Mouse (Mus musculus): ENCODE measurements around the gene Slc31a2.

Gene Slc31a2

DNA sequence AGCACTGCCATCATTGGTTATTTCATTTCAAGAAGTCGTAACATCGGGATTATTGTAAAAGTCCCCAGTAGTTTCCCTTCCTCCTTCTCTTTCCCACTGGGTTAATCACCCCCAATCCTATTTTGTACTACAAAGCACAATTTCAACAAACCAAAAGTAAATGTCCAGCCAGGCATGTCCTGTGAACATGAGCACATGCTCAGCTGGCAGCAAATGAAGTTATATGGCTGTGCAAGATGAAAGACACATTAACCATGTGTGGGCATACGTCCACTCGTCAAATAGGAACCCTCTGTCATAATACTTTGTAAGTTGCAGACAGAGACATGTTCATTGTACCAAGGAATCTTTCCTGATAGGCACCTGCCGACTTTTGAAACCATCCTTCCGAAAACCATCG, 20.6 kb downstream of the Slc31a2 start:
- DNase-seq: no peak

DNA sequence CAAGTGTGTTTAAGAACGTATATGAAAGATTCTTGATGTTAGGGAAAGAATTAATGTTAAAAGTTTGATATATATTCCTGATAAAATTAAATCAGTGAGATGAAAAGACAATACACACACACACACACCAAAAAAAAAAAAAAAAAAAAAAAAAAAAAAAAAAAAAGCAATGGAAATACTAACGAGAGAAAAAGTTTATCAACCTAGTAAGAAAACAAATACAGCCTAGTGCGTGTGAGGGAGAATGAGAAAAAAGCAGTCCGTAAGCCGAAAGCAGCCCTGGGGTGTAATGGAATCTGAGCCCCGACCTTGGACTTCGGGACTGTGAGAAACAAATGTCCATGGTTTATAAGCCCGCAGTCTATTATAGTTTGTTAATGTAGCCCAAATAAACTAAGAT, 23.2 kb downstream of the Slc31a2 start:
- DNase-seq: no peak

DNA sequence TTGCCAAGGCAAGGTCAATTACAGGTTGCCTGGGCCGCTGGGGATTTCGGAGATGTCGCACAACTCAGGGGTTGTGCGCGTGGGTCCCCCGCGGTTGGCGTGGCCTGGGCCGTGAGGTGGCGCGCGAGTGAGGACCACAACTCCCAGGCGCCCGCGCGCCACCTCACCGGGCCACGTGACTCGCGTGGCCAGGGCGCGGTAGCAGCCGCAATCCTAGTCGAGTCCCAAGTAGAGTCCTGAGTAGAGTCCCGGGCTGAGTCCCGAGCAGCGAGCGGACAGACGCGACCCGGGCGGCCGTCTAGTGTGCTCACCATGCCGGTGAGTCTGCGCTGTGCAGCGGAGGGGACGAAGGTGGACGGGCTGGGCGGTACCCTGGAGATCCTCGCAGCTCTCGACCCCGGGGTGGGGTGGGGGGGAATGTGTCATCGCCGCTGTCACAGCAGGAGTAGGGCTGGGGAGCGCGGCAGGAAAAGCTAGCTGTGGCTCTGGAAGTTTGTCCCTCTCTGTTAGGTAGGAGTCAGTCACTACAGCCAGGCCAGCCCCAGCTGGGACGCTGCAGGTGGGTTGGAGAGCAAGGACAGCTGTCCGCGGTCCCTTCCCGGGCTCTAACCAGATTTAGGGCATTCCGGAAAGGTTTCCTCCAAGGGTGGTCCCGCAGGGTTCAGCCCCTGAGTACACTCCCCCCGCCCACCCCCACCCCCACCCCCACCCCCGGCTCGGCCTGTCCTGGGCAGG, 24.1 kb downstream of the Slc31a2 start:
- peak; percentile 88 for DNase-seq

DNA sequence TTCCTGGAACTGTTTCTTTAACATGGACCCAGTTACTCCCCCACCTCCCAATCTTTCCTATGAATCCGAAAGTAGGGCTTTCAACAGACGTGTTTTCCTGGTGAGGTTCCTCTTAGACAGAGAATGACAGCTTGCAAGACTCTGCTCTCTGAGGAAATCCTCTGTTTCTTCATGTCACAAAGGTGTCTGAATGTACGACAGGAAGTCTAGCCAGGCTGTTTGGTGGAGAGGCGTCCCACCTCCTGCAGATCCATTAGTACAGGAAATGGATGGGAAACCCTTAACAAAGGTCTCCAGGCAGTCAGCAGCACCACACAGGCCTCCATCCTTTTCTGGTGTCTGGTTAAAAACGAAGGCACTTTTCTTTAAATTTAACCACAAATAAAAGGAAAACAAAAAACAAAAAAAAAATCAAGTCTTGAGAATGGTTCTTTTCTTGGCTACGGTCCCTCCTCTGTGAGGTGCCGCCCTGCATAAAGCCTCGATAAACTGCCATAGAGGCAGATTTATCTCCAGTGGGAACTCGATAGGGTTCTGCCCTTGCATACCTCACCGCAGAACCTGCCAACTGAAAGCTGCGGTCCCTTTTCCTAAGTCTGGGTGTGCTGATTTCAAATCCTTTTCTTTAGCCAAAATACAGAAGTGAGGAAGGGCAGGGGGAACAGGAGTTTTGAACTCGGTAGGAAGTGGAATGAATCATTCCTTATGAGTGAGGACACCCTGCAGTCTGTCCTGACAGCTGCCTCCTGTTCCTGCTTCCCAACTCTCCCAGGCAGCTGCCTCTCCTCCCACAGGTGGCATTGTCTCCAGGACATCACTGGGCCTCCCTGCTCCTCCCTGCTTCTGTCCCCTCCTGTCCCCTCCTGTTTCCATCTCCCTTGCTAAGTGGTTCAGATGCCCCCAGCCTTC, 24.9 kb downstream of the Slc31a2 start:
- DNase-seq: peak; percentile 59

DNA sequence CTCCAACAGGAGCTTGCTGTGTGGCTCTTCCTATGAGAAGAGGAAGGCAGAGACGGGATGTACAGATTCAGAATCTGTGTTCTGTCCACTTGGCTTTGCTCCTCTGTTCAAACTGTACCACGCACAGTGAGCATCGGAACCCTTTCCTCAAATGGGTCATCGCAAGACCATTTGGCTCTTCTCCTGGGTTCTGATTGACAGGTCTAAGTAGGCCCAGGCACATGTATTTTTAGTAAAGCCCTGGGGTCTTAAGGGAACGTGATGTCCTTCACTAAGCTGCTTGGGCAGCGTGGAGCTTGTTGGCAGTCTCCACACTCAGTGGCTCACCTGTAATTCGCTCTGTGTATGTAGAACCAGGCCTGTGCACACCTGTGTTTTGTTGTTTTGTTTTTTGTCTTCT, 26.9 kb downstream of the Slc31a2 start:
- no peak for DNase-seq

DNA sequence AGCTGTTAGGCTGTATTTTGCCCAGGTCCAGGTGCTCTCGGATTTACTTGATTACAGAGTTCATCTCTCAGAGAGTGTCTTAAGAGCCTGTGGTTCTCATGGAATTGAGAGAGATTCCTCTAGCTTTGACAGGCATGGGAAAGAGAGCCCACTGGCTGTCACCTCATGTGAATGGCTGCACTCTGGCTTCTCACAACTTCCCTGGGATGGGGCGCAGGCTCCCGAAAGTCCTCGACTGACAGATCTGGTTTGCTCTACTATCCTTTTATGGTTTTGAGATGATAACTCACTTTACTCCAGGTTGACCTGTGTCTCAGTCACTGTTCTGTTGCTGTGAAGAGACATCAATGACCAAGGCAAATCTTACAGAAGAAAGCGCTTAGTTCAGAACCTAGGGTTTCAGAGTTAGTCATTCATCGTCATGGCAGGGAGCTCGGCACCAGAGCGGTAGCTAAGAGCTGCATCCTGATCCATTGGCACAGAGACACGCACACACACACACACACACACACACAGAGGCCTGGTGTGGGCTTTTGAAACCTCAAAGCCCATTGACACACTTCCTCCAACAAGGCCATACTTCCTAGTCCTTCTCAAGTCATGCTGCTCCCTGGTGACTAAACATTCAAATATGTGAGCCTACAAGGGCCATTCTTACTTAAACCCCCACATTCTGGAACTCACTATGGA, 28.6 kb downstream of the Slc31a2 start:
- DNase-seq: peak; percentile 36

DNA sequence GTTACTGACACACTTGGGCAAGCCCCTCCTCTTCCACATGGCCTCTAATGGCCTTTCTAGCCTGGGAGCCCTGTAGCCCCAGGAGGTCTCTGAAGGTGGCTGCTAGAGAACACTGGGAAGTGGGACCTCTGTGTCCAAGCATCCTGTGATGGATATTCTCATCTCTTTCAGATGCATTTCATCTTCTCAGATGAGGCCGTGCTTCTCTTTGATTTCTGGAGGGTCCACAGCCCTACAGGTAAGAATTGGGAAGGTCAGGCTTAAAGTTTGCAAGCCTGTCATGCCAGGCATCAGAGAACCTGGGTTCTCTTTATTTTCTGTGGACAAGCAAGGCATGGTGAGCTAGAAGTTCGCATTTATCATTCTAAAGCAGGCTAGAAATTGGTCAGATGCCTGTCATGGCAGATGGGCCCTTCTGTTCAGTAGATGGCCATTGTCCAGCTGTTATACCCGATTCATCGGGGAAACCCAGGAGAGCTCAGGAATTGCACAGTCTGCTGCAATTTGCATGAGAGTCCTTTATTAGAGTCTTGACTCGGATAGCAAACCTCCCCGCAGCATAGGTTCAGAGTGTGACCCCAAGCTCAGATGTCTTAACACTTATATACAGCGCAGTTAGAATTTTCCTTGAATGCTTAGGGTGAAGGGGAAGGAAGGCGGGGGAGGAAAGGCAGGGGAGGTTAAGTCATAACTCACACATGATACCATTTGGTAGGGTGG, 30.3 kb downstream of the Slc31a2 start:
- no peak for DNase-seq

DNA sequence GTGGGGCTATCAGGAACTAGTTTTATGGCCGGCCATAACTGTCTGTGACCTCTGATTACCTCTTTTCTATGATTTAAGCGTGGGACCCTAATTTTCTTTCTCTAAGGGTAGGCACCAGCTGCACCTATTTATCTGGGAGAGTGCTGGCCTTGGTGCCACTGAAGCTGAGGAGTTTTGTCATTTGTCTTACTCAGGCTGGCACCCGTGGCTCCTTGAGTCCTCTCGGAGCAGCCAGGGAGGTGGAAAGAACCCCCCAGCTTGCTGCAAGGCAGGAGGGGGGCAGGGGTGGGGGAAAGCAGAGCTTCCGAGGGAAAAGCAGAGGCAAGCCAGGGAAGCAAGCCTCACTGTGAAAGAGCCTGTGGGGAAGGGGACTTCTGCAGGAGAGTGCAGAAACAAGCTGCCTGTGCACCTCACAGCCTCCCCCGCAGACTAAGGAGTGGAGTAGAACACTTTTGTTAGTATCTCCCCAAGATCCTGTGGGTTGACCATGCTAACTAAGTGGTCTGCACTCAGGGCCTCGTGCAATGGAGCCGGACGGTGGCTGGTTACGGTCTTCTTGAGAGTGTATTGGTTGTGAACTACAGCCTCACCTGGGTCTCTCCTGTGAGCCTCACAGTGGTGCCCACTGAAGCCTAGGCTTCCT, 31.0 kb downstream of the Slc31a2 start:
- no peak for DNase-seq

DNA sequence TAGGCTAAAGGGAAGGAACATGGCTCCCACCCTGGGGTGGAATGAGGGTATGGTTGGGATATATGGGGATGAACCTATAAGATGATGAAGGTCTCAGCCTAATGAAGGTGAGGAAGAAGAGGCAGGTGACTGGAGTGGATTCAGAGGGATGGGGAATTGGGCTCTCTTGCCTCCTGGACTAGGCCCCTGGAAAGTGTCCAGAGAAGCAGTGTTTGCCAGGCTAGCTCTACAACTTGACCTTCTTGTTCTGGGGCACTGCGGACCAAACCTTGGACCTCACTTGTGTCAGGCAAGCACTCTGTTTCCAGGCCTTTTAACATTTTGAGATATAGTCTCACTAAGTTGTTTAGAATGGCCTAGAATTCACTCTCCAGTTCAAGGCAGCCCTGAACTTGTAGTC, 32.4 kb downstream of the Slc31a2 start:
- DNase-seq: no peak

DNA sequence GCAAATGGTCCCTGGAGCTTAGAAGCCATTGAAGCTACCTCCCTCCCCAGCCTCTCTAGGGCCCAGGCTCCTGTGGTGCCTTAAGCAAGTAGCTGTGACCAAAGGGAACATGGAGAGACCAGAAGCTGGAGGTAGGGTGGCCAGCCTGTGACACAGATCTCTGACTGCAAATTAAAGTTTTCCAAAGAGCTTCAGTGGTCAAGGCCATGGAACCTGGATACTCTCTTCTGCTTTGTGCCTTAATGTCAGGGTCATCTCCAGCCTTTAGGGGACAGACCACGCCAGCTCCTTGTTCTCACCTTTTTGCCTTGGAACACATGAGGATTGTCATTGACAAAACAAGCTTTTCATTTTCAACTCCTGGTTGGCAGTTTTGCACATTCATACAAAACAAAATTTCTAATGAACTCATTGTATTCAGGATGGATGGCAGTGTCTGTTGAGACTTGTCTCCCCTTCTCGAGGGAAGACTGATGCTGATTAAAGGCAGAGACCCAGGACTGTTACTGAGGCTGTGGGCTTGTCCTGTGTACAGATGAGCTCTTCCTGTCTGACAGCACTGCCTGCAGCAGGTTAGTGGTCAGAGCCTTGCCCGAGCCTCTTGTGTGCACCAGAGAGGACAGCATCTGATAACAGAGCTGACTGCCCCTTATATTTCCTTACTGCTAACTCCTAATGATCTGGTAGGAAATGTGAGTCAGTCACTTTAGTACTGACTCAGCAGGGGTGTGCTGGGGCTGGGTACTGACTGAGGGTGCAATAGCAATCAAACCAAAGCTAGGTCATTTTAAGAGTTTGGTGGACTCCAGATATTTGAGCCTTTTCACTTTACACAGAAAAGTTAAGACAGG, 35.1 kb downstream of the Slc31a2 start:
- DNase-seq: no peak

DNA sequence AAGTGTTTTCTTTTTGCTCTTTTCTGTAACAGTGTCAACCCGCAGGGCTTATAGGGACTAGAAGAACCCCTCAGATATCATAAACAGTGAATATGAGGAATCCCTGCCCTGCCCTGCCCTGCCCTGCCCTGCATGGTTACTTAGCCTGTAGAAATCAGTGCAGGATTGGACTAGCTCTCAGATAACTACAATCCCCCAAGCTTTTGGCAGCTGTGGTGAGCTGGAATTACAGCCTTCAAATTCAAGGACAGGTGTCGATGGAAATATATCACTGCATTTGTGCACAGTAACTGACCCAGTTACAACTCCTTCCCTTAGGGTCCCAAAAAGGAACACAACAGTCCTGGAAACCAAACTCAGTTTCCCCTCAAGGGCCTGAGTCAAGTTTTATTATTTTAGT, 37.6 kb downstream of the Slc31a2 start:
- DNase-seq: no peak

DNA sequence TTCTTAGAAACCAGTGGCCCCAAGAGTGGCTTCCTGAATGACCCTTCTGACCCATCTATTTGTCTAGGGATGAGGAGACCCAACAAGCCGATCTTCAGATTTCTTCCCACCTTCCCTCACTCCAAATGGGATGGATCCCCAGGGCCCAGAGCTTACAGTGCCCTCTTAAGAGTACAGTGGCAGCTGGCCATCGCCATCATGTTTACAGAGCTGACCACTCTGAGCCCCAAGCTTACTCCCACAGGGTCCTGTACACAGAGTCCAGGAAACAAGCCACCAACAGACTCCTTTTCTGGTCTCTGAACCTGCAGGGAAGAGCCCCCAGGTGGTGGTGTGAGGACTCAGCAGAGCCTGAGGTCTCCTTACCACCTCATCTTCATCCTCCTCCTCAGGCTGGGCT, 40.4 kb downstream of the Slc31a2 start:
- DNase-seq: no peak

DNA sequence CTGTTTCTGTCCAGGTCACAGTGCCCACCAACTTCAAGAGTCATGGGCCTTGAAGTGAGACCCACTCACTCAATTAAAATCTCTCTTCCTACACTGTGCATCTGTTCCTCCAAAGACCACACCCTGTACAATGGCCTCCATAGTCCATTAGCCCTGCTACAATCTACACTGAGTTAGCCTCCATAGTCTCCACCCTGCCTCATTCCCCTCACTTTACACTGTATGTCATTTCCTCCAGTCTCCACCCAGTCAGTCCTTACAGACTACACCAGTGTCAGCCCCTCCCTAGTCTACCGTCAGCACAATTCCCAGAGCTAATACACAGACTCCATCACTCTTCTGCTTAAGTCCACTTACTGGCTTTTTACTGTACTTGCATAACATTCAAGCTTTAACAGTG, 40.9 kb downstream of the Slc31a2 start:
- DNase-seq: no peak

DNA sequence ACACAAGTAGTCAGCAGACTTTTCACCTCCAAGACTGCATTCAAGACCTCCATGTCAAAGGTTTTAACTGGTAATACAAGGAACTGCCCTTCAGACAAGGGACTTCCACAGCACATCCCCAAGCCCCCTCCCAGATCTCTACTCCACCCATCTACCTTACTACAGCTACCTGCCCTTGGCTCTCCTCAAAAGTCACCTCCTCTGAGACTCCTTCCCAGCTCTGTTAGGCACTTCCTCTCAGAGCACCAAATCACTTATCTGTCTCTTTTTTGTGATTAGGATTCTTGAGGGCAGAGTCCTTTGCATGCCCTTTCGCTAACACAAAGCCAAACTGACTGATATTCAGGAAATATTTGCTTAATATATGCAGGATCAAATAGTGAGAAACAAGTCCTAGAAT, 43.9 kb downstream of the Slc31a2 start:
- no peak for DNase-seq

DNA sequence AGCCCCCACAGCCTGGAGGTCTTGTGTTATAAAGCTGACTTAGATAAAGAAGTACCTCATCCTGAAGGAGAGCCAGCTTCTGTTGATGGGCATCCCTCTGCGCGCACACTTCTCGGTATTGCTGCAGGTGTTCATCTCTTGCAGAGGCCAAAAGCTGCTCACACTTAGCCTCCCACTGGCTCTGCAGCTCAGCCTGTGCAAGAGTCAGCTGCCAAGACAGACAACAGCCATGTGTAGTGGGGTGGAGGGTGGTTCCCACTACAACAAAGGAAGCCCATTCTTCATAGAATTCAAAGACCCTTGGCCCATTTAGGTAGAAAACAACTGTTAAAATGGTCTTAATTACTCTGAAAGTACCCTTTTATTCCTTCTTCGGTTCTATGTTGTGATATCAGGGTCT, 44.5 kb downstream of the Slc31a2 start:
- DNase-seq: no peak

DNA sequence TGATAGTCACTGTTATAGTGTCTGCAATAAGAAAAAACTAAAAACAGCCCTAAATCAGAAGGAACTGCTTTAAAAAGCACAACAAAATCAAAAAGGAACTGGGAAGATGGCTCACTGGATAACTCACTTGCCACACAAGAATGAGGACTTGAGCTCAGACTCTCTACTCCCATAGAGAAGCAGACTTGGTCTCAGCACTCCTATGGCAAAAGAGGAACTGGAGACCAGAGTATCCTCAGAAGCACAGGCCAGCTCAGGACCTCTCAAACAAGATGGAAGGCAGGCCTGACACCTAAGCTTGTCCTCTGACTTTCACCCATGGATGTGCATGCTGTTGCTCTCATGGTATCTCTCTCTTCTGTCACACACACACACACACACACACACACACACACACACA, 46.0 kb downstream of the Slc31a2 start:
- no peak for DNase-seq

DNA sequence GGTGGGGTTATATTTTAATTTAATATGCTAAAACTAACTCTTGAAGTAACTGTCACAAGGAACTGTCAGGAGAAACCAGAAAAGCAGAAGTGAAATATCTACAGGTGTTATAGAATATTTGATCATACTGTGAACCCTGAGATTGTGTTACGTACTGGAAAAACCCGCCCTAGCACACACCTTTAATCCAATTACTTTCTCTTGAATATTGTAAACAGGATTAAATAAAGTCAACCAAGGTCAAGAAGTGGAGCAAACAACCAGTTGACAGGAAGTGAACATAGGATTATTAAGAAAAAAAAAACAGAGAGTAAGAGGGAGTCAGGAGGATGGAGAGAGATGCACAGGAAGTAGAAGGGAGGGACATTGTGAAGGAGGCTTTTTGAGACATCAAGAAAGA, 50.5 kb downstream of the Slc31a2 start:
- DNase-seq: no peak

DNA sequence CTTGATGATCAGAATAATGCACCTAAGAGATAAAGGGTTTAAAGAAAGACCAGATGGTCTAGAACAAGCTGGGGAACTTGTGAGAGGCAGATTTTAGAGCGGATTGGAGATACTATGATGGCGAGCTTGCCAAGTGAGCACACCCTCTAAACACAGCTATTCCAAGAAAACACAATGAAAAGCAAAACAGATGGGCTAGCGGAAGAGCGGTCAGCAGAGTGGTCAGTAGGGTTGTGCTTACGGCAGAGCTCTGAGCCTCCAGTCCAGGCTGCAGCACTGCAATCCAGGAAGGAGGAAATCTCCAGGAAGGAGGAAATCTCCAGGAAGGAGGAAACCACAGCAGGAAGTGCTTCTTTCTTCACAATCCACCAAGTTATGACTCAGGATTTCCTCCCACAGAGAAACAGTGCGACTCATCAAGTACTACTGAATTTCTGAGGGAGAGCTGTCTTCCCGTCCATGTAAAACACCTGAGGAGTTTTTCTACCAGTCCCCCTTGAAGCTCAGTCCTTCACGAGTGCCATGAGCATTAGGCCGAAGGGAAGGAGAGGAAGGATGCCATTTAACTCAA, 51.4 kb downstream of the Slc31a2 start:
- DNase-seq: no peak

DNA sequence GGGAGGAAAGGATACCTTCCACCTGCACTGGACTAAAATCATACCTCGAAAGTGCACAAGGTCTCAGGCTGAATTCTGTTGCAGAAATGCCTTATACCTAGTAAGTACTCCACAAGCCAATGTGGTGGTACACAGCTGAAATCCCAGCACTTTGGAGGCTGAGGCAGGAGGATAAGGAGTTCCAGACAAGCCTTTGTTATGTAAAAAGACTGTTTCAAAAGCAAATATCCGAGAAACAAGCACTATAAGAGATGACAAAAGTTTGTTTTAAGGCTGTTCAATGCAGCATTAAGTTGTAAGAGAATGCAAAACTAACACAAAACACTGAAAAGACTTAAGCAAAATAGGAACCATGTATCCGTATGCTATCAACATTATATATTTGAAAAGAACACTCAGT, 52.2 kb downstream of the Slc31a2 start:
- no peak for DNase-seq

DNA sequence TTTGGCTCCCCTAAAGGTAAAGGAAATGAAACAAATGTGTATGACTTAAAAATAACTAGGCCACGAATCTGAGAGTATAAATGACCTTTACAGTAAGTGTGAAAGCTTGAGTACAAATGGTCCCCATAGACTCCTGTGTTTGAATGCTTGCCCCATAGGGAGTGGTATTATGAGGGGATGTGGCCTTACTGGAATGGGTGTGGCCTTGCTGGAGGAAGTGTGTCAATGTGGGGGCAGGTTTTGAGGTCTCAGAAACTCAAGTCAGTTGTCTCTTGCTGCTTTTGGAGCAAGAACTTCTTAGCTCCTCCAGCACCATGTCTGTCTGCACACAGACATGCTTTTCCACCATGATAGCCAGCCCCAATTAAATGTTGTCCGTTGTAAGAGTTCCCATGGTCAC, 54.1 kb downstream of the Slc31a2 start:
- no peak for DNase-seq

DNA sequence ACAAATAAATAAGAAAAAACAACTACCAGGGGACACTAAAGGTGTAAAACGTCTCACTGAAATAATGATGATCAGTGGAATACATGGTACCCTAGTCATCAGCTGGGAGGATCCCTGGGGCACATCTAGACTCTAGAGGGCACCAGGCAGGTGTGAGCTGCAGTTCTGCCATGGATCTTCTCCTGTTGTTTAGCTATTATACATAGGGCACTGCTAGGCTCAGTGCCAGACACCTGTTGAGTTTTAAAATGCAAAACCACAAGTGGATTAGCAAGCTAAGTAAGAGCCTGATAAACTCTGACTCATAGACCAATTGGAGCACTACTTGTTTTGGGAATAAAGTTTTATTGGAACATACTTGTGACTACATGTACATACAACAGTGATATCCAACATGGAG, 55.9 kb downstream of the Slc31a2 start:
- peak; percentile 30 for DNase-seq

Measured in lung, postnatal 36 days (tissue).